Mouse (Mus musculus) G1E (cell line): Measurements from ENCODE around the gene Eng. TPM values are rescaled to one million over a fixed set of nuclear protein-coding genes. Genes with fewer than 3 reads are reported as not detected.
A peak's percentile ranks its signal among the peaks of the same experiment; 100 is the strongest.

Experiments used
- ATAC-seq: 2 replicates; pipeline ENCODE4 v1.8.0; 2016; ENCODE audit warnings: mild to moderate bottlenecking; ENCODE audit not compliant: insufficient number of reproducible peaks, poor library complexity, low FRiP score, severe bottlenecking; ENCODE audit errors: extremely low read depth
- DNase-seq: peaks from one replicate; pipeline ENCODE4 v3.0.0; 2012; ENCODE audit warnings: low spot score
- H3K27me3 ChIP-seq: 2 replicates; pipeline ENCODE4 v1.6.1; 2012; ENCODE audit warnings: mild to moderate bottlenecking, low read length, inconsistent platforms; ENCODE audit not compliant: insufficient read depth
- H3K36me3 ChIP-seq: replicated peaks from 2 replicates; pipeline ENCODE3; 2012; ENCODE audit warnings: mild to moderate bottlenecking, inconsistent platforms
- H3K4me1 ChIP-seq: 2 replicates; pipeline ENCODE4 v1.6.1; 2012; ENCODE audit warnings: low read depth, low read length, inconsistent platforms, mixed read lengths; ENCODE audit not compliant: insufficient read depth
- H3K4me3 ChIP-seq: 2 replicates; pipeline ENCODE4 v1.5.1; 2012; ENCODE audit warnings: low read depth, mild to moderate bottlenecking, inconsistent platforms, low read length, moderate library complexity, mixed read lengths
- H3K9me3 ChIP-seq: replicated peaks from 2 replicates; pipeline ENCODE4 v1.6.1; 2012; ENCODE audit warnings: inconsistent platforms
- CTCF ChIP-seq: IDR thresholded peaks from 2 replicates; pipeline ENCODE4 v1.5.1; 2012; ENCODE audit warnings: low read depth, low read length, inconsistent platforms, mixed read lengths
- GATA1 ChIP-seq: IDR thresholded peaks from 2 replicates; pipeline ENCODE4 v1.6.1; 2012; ENCODE audit warnings: borderline replicate concordance, low read length, inconsistent platforms, mixed read lengths
- GATA2 ChIP-seq: IDR thresholded peaks from 2 replicates; pipeline ENCODE4 v1.6.1; 2012; ENCODE audit warnings: low read depth, low read length, inconsistent platforms, borderline replicate concordance
- POLR2AphosphoS5 ChIP-seq: IDR thresholded peaks from 2 replicates; pipeline ENCODE4 v1.6.1; 2012; ENCODE audit warnings: low read depth, low read length, inconsistent platforms; ENCODE audit not compliant: insufficient replicate concordance
- TAL1 ChIP-seq: conservative IDR thresholded peaks from 2 replicates; pipeline ENCODE4 v1.6.1; 2012; ENCODE audit warnings: low read depth, low read length, inconsistent platforms, mixed read lengths
- polyA plus RNA-seq: library from polyadenylated mRNA; stranded (reverse); fragments of >175 nt; gene quantifications from 2 replicates; pipeline ENCODE4 v1.2.3, GENCODE M21; 2012
- total RNA-seq, 2 experiments: library from RNA; stranded (forward) in 1 of 2; stranded (reverse) in 1 of 2; fragments of 200-1000 nt in 1 of 2; fragments of >200 nt in 1 of 2; fragmentation: Nextera tagmentation in 1 of 2; gene quantifications; 2 replicates each; pipeline ENCODE4 v1.2.3; 2014 to 2017

Gene Eng
- total and polyA plus RNA-seq, 3 experiments = 0.93 to 6.3 (median 4.4) TPM

DNA sequence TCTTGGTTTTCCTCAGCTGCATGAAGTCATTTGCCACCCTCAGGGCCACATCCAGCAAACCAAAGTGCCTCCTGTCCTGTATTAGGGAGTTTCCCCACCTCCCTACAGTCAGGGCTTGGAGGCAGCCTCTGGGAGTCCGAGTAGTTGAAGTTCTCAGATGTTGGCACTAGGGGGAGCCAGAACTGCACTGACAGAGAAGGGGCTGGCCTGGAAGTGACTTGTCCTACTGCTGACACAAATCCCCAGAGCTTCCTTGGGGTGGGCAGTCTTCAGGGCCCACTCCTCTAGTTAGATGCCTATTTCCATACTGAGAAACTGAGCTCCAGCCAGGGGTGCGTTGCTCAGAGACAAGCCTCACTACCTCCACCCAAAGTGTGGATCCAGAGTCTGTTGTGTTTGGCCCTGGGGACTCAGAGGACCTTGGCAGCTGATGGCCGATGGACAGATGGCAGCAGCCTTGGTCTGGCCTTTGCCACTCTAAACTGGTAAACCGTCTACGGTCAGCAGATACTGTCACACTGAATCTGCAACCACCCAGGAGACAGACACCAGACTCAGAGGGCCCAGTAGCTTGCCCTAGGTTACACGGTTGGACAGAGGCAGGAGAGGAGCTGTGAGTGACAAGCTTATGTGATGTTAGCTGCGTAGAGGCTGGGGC lies 14.5 kb upstream of the Eng start:
- no peak overlapping the region for H3K4me3 ChIP-seq
- H3K4me1 ChIP-seq = peaks cover 47% of the 10 kb centered on the region
- H3K27me3 ChIP-seq = peaks cover 16% of the 10 kb centered on the region
- H3K9me3 ChIP-seq = no peaks in the 10 kb centered on the region
- TF ChIP-seq POLR2AphosphoS5 = no peak
- peak; percentile 85 for TF ChIP-seq CTCF
- DNase-seq = peak; percentile 82
- peaks cover 3% of the 10 kb centered on the region for H3K36me3 ChIP-seq
- ATAC-seq = no peak

DNA sequence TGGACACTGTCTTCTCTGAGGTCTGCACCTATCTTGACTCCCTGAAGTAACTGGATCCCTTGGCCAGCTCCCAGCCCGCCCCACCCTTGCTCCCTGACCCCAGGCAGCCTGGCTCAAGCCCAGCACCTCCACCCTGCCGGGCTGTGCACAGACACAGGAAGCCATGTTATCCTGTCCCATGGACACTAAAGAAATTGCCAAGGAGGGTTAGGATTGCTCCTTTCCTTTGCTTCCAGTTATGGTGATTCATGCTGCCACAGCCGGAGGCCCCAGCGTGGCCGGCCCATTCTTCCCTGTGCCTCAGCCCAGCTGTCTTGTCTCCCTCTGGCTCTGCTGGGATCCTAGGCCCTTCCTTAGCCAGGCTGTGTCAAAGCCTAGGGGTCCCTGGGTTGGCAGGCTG lies 12.7 kb upstream of the Eng start:
- ATAC-seq (no peak), DNase-seq (no peak)
- H3K36me3 ChIP-seq = peaks cover 3% of the 10 kb centered on the region
- H3K9me3 ChIP-seq = no peaks in the 10 kb centered on the region
- H3K27me3 ChIP-seq = peaks cover 16% of the 10 kb centered on the region
- no peak overlapping the region for H3K4me3 ChIP-seq
- peaks cover 44% of the 10 kb centered on the region for H3K4me1 ChIP-seq
- no peak for TF ChIP-seq GATA1
- TF ChIP-seq TAL1 = no peak
- TF ChIP-seq CTCF = no peak
- TF ChIP-seq POLR2AphosphoS5 = no peak
- no peak for TF ChIP-seq GATA2

DNA sequence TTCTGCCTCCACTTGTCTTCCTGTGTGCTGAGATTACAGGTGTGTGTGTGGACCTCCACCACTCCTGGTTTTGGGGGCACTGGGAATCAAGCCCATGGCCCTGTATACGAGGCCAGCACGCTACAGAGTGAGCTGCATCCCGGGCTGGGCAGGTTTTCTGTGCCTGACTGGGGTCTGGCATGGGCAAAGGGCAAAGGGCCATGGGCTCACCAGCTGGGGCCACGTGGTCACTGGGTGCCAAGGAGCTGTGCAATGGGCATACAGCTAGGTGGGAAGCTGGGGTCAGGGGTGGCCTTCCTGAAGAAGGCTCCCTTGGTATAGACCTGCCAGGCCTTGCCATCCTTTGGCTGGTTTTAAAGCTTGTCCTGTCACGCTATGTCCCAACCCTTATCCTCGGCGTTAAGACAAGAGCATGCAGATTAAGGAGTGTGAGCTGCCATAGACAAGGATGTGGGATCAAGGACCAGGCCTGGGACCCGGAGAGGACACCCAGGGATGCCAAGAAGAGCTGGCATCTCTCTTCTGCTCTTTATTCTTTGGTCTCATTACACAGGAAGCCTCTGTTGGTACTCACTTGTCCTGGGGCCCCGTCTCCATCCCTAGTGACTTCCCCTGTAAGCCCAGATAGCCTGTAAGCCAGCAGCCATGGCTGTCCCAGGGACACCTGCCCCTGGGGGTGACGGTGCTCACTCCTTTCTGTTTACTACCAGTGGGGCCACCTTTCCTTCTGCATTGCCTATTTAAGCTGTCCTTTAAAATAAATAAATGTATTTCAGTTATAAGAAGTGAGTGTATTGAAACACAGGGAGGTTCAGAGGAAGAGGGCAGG lies 11.9 kb upstream of the Eng start:
- Histone ChIP-seq H3K4me3 (no peak overlapping the region), H3K36me3 (peaks cover 3% of the 10 kb centered on the region), H3K9me3 (no peaks in the 10 kb centered on the region), H3K27me3 (peaks cover 12% of the 10 kb centered on the region), H3K4me1 (peaks cover 42% of the 10 kb centered on the region)
- ATAC-seq (no peak), DNase-seq (no peak)
- TF ChIP-seq GATA1 = no peak
- no peak for TF ChIP-seq CTCF
- no peak for TF ChIP-seq TAL1
- TF ChIP-seq POLR2AphosphoS5 = no peak
- no peak for TF ChIP-seq GATA2

DNA sequence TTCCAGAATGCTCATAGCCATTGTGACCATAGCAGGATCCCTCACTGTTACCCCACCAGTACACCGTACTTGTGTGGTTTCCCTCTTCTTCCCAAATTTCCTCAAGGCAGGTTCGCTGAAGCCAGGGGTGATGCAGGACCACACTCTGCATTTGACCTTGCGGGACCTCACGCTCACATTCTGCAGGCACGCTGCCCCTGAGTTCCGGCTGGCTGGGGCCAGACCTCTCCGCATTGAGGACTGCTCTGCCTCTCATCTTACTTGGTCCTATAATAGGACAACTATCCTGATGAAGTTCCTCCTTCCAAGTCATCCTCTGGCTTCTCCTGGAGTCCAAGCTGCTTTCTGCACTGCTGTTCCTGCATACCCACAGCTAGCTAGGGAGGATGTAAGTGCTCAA lies 9.8 kb upstream of the Eng start:
- no peak for TF ChIP-seq GATA2
- no peak for TF ChIP-seq TAL1
- TF ChIP-seq CTCF = no peak
- DNase-seq = no peak
- Histone ChIP-seq H3K4me3 (no peak overlapping the region), H3K4me1 (peaks cover 44% of the 10 kb centered on the region), H3K27me3 (peaks cover 3% of the 10 kb centered on the region; the same call in 1 of the 2 replicates), H3K36me3 (peaks cover 3% of the 10 kb centered on the region), H3K9me3 (no peaks in the 10 kb centered on the region)
- no peak for ATAC-seq

DNA sequence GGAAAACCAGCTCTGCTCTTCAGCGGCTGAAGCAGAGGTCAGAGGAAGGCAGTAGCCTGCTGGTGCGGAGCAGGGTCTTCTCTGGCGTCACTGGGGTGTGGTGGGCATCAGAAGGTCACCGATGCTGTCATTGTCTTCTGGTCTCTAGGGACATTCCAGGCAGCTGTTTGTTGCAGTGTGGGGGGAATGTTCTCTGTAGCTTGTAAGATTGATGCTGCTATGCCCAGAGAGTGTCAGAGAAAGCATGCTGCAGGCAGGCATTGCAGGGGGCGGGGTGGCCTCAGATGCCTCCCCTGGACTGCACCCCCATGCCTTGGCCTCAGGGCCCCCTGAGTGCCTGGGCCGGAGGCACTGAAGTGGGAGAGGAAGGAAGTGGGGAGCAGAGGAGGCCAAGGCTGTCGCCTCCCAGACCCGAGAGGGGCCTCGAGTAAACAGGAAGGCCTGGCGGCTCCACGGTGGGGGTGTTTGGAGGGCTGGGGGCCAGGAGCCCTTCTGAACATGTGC lies 8.6 kb upstream of the Eng start:
- peak; percentile 40; the same call in 1 of the 2 replicates for ATAC-seq

DNA sequence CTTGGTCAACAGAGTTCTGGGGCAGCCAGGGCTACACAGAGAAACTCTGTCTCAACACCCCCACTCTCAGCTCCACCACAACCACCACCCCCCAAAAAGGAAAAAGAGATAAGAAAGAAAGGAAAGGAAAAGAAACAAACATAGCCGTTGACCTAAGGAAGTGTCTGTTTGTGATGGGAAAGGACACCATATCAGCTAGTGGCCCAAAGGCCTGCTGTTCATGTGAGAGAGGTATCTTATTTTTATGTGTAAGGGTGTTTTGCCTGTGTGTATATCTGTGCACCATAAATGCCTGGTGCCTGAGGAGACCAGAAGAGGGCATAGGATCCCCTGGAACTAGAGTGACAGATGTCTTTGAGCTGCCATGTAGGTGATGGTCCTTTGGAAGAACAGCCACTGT lies 6.8 kb upstream of the Eng start:
- DNase-seq = no peak
- Histone ChIP-seq H3K27me3 (peaks cover 3% of the 10 kb centered on the region; the same call in 1 of the 2 replicates), H3K36me3 (no peaks in the 10 kb centered on the region), H3K4me3 (no peak overlapping the region), H3K4me1 (peaks cover 43% of the 10 kb centered on the region), H3K9me3 (no peaks in the 10 kb centered on the region)
- TF ChIP-seq CTCF = no peak
- TF ChIP-seq GATA2 = no peak
- TF ChIP-seq TAL1 = no peak
- TF ChIP-seq GATA1 = no peak
- ATAC-seq = no peak

More for the DNA sequence above, 8.6 kb upstream of the Eng start:
- peaks cover 44% of the 10 kb centered on the region for H3K4me1 ChIP-seq
- H3K4me3 ChIP-seq = peak overlapping the region; percentile 58; the same call in 1 of the 2 replicates
- H3K9me3 ChIP-seq = no peaks in the 10 kb centered on the region
- no peak for TF ChIP-seq GATA2
- no peak for TF ChIP-seq GATA1
- no peak for TF ChIP-seq CTCF
- no peak for TF ChIP-seq TAL1
- TF ChIP-seq POLR2AphosphoS5 = no peak
- peak; percentile 55 for DNase-seq
- peaks cover 3% of the 10 kb centered on the region for H3K36me3 ChIP-seq
- H3K27me3 ChIP-seq = peaks cover 3% of the 10 kb centered on the region; the same call in 1 of the 2 replicates
